Mouse (Mus musculus) testis, postnatal 14 days (tissue): Measurements from ENCODE around the gene Mgat4a.
"Not testable (repeated sequence)": the region's sequence is repeated elsewhere in the genome, so short reads cannot be mapped to it uniquely, and the experiment has no call there.

Experiments used
- DNase-seq: peaks from one replicate; pipeline ENCODE4 v3.0.0; 2021; ENCODE audit warnings: low spot score

Gene Mgat4a

GRCm38 (mm10) chr1:37531654-37532532, 8.9 kb downstream of the Mgat4a start:
- DNase-seq = no peak

DNA sequence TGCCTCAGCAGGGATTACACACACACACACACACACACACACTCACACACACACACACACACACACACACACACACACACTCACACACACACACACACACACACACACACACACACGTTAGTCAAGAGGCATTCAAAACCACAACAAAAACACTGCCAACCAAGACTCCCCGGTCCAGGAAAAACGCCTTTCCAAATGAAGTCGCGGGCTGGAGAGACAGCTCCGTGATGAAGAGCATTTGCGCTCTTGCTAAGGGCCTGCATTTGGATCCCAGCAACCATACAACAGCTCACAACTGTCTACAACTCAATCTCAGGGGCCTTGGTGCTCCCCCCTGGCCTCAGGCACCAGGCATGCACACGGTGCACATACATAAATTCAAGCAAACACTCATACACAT, 10.8 kb downstream of the Mgat4a start:
- DNase-seq = no peak

GRCm38 (mm10) chr1:37526257-37526656, 14.6 kb downstream of the Mgat4a start:
- DNase-seq = no peak

DNA sequence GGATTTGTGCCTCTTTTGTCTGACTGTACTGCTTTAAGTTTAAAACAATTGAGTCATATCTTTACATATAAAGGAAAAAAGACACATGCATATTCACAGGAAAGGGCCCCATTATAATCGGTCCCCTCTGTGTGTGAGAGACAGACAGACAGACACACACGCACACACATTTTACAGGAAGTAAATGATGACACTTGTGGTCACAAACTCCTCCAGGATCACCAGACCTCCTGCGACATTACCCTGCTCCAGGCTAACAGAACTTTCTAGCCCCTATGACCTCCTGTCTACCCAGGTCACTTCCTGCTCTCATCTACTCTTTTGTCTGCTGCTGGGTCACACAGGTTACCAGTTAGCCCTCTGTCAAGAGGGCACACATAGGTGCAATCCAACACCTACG, 16.1 kb downstream of the Mgat4a start:
- DNase-seq = no peak

- DNase-seq = not testable (repeated sequence)
Observed at GRCm38 (mm10) chr1:37524122-37524521, 16.7 kb downstream of the Mgat4a start.

GRCm38 (mm10) chr1:37523548-37523947, 17.3 kb downstream of the Mgat4a start:
- DNase-seq = not testable (repeated sequence)

DNA sequence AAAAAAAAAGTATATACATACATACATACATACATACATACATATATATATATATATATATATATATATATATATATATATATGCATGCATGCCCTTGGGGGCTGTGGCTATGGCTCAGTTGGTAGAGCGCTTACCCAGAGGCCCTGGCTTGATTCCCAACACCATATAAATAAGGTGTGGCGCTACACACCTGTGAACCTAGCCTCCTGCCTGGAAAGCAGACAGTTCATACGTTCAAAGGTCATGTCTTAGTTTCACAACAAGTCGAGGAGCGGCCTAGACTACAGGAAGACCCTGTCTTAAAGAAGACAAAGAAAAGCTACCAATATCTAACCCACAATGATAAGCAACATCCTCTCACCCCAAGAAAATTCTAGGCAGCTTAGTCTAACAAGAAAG, 18.7 kb downstream of the Mgat4a start:
- DNase-seq = no peak

DNA sequence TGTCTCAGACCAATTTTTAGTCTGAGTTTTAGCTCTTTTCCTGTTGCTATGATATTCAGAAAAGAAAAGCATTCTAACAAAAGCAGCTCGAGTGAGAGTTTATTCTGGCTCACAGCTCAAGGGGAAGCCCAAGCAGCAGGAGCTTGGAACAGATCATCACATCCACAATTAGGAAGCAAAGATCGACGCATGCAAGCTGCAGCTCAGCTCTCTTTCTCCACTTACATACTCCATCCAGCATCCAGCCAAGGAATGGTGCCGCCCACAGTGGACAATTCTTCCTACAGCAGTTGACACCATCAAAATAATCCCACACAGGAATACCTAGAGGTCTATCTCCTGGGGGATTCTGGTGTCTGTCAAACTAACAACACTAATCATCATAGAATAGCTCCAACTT, 22.0 kb downstream of the Mgat4a start:
- no peak for DNase-seq

DNA sequence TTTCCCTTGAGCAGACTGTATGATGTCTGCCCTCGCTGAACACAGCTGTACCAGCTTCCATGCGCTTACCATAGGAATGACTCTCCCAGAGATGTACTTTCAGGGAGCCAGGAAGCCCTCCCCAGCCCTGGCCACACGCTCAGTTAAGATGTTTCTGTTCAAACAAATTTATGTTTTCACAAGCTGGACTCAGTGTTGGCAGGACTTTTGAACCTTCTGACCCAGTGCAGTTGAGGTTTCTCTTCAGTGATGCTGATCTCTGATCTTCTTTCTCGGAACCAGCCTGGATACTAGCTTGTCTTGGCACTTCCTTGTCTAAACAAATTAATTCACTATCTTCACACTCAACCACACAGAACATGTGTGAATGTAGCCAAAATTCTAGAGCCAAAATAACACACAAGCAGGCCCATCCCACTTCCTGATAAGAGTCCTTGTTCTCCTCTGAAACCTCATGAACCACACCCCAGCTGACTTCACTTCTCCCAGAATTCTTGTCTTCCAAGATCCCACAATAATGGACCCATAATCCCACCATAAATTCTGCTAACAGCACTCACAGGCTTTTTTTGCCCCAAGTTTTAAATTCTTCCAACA, 22.6 kb downstream of the Mgat4a start:
- DNase-seq = no peak

DNA sequence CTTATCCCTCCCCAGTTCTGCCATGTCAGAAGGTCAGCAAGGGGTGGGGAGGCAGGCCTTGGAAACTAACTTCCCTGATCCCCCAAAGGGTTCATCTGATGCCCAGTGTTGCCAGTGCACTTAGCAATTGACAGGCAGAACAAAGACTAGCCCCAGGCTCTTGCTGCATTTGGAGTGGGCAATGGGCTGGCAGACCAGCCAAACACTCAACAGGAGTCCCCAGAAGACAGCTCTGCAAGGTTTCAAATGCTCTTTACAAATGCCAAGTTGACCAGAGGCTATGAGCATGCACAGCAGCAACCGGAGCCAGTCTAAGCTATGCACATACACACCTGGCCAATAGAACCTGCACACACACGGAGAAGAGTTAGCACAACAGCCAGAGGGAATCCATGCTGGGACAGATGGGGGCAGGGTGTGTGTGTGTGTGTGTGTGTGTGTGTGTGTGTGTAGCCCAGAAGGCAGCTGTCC, 27.8 kb downstream of the Mgat4a start:
- no peak for DNase-seq

GRCm38 (mm10) chr1:37512109-37512640, 28.6 kb downstream of the Mgat4a start:
- DNase-seq = peak; percentile 22

- DNase-seq = peak; percentile 79
Observed at GRCm38 (mm10) chr1:37510193-37510592, 30.6 kb downstream of the Mgat4a start.

DNA sequence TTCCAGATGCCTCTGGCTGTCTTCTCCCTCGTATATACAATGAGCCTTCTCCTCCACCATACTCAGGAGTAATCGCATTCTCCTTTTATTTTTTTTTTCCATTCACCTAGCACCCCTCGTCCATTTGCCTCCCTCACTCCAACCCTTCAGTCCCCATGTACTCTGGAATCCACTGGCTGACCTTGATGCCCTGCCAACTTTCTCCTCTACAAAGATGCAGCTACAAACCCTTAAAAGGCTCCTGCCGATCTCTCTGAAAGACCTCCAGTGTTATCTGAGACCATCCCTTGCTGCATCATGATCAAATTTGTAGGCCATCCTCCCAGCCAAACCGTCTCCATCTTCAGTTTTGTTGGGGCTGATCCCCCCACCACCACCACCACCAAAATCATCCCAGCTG, 31.4 kb downstream of the Mgat4a start:
- no peak for DNase-seq

GRCm38 (mm10) chr1:37505348-37505730, 35.5 kb downstream of the Mgat4a start:
- no peak for DNase-seq

DNA sequence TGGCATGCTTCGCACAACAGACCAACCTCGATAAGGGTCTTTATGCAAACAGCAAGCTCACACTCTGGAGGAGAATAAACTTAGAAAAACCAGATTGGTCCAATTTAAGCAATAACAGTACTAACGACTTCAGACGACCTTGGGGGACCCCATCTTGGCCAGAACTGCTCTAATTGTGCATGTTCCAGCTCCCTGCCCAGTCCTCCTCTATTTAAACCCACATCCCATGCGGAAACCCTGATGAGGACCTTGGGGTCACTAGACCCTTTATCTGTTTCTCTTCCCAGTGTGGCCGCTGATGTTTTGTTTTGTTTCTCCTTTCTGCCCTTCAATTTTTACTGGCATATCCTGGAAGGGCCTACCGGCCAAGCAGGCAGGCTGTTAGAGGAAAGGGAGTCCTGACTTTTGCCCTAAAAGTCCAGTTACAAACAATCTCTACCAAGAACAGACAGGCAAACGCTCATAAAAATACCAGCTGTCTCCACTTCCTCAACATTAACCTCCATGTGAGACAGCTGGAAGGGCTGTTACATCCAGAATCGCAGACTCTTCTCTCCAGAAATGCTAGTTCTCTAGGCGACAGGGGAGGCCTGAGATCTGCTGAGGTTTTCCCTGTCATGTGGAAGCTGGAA, 36.0 kb downstream of the Mgat4a start:
- DNase-seq = no peak

GRCm38 (mm10) chr1:37503656-37504055, 37.2 kb downstream of the Mgat4a start:
- no peak for DNase-seq

DNA sequence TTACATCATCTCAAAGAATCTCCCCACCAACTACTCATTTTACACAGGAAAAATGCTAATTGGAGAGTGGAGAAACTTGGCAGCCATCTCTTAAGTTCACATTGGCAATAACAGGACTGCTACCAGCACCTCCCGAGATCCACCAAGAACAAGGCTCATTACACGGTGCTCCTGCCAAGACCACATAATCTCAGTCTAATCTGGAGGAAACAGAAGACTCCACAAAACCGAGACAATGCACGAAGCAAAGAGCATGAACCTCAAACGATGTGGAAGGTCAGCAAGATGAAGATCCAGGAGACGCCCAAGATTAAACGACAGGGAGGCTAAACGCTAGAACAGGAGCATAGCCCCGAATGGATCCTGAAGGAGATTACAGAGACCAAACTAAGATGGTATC, 38.5 kb downstream of the Mgat4a start:
- no peak for DNase-seq

DNA sequence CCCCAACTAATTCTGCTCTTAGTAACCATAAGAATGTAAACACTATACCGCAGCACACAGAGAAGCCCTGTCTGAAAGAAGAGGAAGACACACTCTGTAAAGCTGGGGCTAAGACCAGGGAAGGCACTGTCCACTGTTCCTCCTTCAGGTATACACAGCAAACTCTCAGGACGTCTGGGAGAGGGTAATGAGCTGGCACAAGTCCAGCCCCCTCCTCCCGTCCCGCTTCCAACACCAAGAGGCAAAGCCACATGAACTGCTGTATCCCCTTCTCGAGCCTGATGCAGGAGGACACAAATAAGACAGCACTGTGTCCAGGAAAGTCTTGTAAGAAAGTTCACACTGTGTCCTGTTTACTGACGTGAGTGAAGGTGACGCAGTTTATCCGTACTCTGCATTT, 40.1 kb downstream of the Mgat4a start:
- DNase-seq = no peak

- not testable (repeated sequence) for DNase-seq
Observed at GRCm38 (mm10) chr1:37499395-37499794, 41.4 kb downstream of the Mgat4a start.

DNA sequence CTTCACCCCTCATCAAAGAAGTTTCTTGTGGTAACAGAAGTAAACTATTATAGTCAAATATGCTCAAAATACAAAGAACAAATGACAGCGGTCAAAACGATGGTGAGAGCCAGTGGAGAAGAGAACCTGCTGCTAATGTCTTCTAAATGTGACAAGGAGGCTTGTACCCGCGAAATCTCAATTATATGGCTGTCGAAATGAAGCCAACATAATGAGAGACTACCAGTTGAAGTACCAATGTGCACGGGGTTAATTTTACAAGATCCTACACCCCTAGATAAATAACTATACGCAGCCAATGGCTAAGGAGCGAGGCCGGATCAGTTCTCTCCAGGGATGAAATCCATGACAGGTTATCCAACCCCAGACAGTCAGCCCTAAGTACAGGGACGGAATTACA, 41.9 kb downstream of the Mgat4a start:
- DNase-seq = no peak

DNA sequence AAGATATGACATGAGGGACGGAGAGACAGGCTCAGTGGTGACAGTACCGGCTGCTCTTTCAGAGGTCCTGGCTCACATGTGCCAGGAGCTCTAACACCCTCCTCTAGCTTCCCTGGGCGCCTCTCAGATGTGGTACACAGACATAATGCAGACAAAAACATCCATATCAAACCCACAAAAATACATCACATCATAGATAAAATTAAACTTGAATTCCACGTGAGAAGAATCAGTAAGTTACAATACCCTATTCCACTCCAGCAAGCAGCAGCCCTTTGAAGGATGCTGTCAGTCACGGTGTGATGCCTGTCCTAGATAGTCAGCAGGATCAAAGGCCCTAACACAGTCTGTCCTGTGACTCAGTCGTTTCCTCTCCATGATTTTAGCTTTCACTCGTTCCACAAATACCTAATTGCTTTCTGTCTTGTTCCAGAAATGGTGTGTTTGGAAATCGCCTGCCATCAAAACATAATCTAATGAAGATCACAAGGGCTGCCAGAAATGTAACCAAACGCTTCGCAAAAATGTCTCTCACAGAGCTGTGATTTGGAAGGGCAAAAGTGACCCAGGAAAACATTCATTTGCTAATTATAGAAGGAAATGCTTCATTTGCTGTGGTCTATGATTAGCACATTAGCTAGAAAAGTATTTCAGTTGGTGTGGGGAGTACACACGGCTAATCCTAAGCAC, 44.1 kb downstream of the Mgat4a start:
- DNase-seq = no peak

- DNase-seq = no peak
Observed at GRCm38 (mm10) chr1:37495698-37496321, 45.0 kb downstream of the Mgat4a start.
